Mouse (Mus musculus): Measurements from ENCODE around the gene Znhit6. TPM values are rescaled to one million over a fixed set of nuclear protein-coding genes. Genes with fewer than 3 reads are reported as not detected.

Znhit6 gene
- polyA plus RNA-seq, 1 experiment, result 26.9 TPM

DNA sequence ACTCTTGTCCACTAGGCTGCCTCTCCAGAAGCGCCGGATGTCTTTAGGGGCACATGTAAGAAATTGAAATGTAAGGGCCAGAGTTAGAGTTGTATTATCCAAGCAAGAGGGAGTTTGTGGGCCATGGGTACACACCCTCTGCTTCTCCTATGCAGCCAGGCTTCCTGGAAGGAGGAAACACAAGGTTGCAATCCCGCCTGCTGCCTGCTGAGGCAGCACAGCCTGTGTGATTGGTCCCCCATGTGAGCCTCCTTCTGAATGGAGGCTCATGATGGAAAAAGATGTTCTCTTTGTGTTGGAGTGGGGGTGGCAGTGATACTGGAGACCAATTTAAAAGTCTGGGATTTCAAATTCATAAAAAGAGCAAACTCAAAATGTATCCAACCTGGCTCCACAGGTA is 51.8 kb downstream of the Znhit6 start:
- Histone ChIP-seq H3ac (ENCODE audit: control insufficient read depth, insufficient read length, low read depth) (no peak overlapping the region), H3K79me2 (ENCODE audit: control insufficient read depth, insufficient read depth) (no peaks in the 10 kb centered on the region), H3K27me3 (ENCODE audit: control insufficient read depth, insufficient read depth, insufficient read length) (no peaks in the 10 kb centered on the region), H3K79me3 (ENCODE audit: low read depth) (no peaks in the 10 kb centered on the region), H3K4me3 (ENCODE audit: insufficient read depth, poor library complexity, severe bottlenecking) (no peak overlapping the region), H3K36me3 (ENCODE audit: control insufficient read depth, insufficient read depth) (no peaks in the 10 kb centered on the region)
- TF ChIP-seq CTCF (IDR thresholded peaks at IDR 0.05; ENCODE audit: control insufficient read depth, insufficient read depth, insufficient read length) (peak; percentile 22), MYOG (IDR thresholded peaks at IDR 0.05; ENCODE audit: control insufficient read depth, extremely low read depth, insufficient read length) (no peak)

DNA sequence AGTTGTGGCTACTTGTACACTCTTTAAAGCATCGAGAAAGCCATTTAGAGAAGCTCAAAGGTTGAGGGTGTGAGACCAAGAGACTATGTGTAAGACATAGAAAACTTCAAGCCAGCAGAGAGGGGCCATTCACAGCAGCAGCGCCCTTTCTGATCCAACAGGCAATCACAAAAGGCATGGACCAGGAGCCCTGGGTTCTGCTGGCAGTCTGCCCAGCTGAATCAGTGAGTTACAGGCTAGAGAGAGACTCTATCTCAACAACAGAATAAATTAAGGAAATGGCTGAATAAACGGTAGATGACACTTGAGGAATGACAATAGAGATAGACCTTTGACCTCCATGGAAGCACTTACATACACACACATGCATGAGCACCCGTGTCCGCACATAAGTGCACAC is 52.6 kb downstream of the Znhit6 start:
- H3K36me3 ChIP-seq (ENCODE audit: control insufficient read depth, insufficient read depth), result no peaks in the 10 kb centered on the region
- H3K79me3 ChIP-seq (ENCODE audit: low read depth), result no peaks in the 10 kb centered on the region
- H3K79me2 ChIP-seq (ENCODE audit: control insufficient read depth, insufficient read depth), result no peaks in the 10 kb centered on the region
- H3K4me3 ChIP-seq (ENCODE audit: insufficient read depth, poor library complexity, severe bottlenecking), result no peak overlapping the region
- no peak overlapping the region for H3ac ChIP-seq (ENCODE audit: control insufficient read depth, insufficient read length, low read depth)
- no peaks in the 10 kb centered on the region for H3K27me3 ChIP-seq (ENCODE audit: control insufficient read depth, insufficient read depth, insufficient read length)
- TF ChIP-seq MAX (IDR thresholded peaks at IDR 0.05) (no peak), FOSL1 (IDR thresholded peaks at IDR 0.05; ENCODE audit: insufficient read depth, low read length, poor library complexity, severe bottlenecking) (no peak), MYOG (IDR thresholded peaks at IDR 0.05; ENCODE audit: control insufficient read depth, extremely low read depth, insufficient read length) (no peak), MYOD1 (IDR thresholded peaks at IDR 0.05; ENCODE audit: control insufficient read depth, insufficient read length, low read depth) (no peak), CTCF (IDR thresholded peaks at IDR 0.05; ENCODE audit: control insufficient read depth, insufficient read depth, insufficient read length) (no peak), USF1 (IDR thresholded peaks at IDR 0.05; ENCODE audit: low read depth) (no peak), CEBPB (IDR thresholded peaks at IDR 0.05; ENCODE audit: low read depth) (no peak)

DNA sequence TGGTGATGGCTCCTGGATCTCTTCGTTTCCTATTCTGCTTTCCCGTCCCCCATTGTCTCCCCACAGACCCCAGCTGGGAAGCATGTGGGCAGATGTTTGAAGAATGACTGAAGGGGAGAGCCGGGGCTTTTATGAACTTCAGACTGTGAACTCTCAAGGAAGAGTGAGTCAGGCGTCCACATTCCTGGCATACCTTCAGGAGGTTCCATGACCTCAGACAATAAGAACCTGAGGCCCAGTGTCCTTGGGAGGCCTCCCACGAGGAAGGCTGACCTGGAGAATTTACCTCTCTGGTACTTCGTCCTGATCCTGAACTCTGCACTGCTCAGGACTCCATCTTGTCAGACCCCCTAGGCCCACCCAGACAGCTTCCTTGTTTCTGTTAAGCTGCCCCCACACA is 56.9 kb downstream of the Znhit6 start:
- Histone ChIP-seq H3K79me2 (ENCODE audit: control insufficient read depth, insufficient read depth) (no peaks in the 10 kb centered on the region), H3K79me3 (ENCODE audit: low read depth) (no peaks in the 10 kb centered on the region), H3ac (ENCODE audit: control insufficient read depth, insufficient read length, low read depth) (no peak overlapping the region), H3K27me3 (ENCODE audit: control insufficient read depth, insufficient read depth, insufficient read length) (no peaks in the 10 kb centered on the region), H3K36me3 (ENCODE audit: control insufficient read depth, insufficient read depth) (no peaks in the 10 kb centered on the region), H3K4me3 (ENCODE audit: insufficient read depth, poor library complexity, severe bottlenecking) (no peak overlapping the region)
- TF ChIP-seq CTCF (IDR thresholded peaks at IDR 0.05; ENCODE audit: control insufficient read depth, insufficient read depth, insufficient read length), result no peak
- TF ChIP-seq MAX (IDR thresholded peaks at IDR 0.05), result peak; percentile 61

- H3K36me3 ChIP-seq (ENCODE audit: control insufficient read depth, insufficient read depth), result no peaks in the 10 kb centered on the region
- H3K4me3 ChIP-seq (ENCODE audit: insufficient read depth, poor library complexity, severe bottlenecking), result no peak overlapping the region
- H3K27me3 ChIP-seq (ENCODE audit: control insufficient read depth, insufficient read depth, insufficient read length), result no peaks in the 10 kb centered on the region
- TF ChIP-seq CTCF (IDR thresholded peaks at IDR 0.05; ENCODE audit: control insufficient read depth, insufficient read depth, insufficient read length) (no peak), USF1 (IDR thresholded peaks at IDR 0.05; ENCODE audit: low read depth) (no peak), CEBPB (IDR thresholded peaks at IDR 0.05; ENCODE audit: low read depth) (no peak), MYOD1 (IDR thresholded peaks at IDR 0.05; ENCODE audit: control insufficient read depth, insufficient read length, low read depth) (no peak), FOSL1 (IDR thresholded peaks at IDR 0.05; ENCODE audit: insufficient read depth, low read length, poor library complexity, severe bottlenecking) (no peak), MAX (IDR thresholded peaks at IDR 0.05) (no peak), MYOG (IDR thresholded peaks at IDR 0.05; ENCODE audit: control insufficient read depth, extremely low read depth, insufficient read length) (no peak)
- no peaks in the 10 kb centered on the region for H3K79me2 ChIP-seq (ENCODE audit: control insufficient read depth, insufficient read depth)
- H3ac ChIP-seq (ENCODE audit: control insufficient read depth, insufficient read length, low read depth), result no peak overlapping the region
- H3K79me3 ChIP-seq (ENCODE audit: low read depth), result no peaks in the 10 kb centered on the region
These were observed 58.2 kb downstream of the Znhit6 start for GRCm38 (mm10) chr3:145634002-145634710.

DNA sequence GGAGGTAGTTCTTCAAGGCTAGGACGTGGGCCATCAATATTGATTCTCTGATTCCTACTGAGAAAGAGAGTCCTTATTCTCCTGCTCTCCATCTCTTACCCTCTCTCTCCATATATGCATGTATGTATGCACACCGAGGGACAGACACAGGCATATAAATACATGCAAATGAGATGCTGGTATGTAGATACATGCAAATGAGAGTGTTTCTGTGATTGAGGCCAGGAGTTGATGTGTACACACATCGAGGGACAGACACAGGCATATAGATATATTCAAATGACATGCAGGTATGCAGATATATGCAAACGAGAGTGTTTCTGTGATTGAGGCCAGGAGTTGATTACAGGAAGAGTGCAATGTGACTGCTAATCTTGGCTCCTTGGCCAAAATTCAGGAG is 64.2 kb downstream of the Znhit6 start:
- no peaks in the 10 kb centered on the region for H3K27me3 ChIP-seq (ENCODE audit: control insufficient read depth, insufficient read depth, insufficient read length)
- H3K79me3 ChIP-seq (ENCODE audit: low read depth), result no peaks in the 10 kb centered on the region
- H3K79me2 ChIP-seq (ENCODE audit: control insufficient read depth, insufficient read depth), result no peaks in the 10 kb centered on the region
- no peaks in the 10 kb centered on the region for H3K36me3 ChIP-seq (ENCODE audit: control insufficient read depth, insufficient read depth)
- no peak overlapping the region for H3K4me3 ChIP-seq (ENCODE audit: insufficient read depth, poor library complexity, severe bottlenecking)
- TF ChIP-seq CEBPB (IDR thresholded peaks at IDR 0.05; ENCODE audit: low read depth) (no peak), USF1 (IDR thresholded peaks at IDR 0.05; ENCODE audit: low read depth) (no peak), FOSL1 (IDR thresholded peaks at IDR 0.05; ENCODE audit: insufficient read depth, low read length, poor library complexity, severe bottlenecking) (no peak), MYOD1 (IDR thresholded peaks at IDR 0.05; ENCODE audit: control insufficient read depth, insufficient read length, low read depth) (no peak), MYOG (IDR thresholded peaks at IDR 0.05; ENCODE audit: control insufficient read depth, extremely low read depth, insufficient read length) (no peak), CTCF (IDR thresholded peaks at IDR 0.05; ENCODE audit: control insufficient read depth, insufficient read depth, insufficient read length) (no peak), MAX (IDR thresholded peaks at IDR 0.05) (no peak)
- no peak overlapping the region for H3ac ChIP-seq (ENCODE audit: control insufficient read depth, insufficient read length, low read depth)

GRCm38 (mm10) chr3:145640583-145640982 is 64.6 kb downstream of the Znhit6 start:
- H3K79me2 ChIP-seq (ENCODE audit: control insufficient read depth, insufficient read depth), result no peaks in the 10 kb centered on the region
- no peaks in the 10 kb centered on the region for H3K36me3 ChIP-seq (ENCODE audit: control insufficient read depth, insufficient read depth)
- TF ChIP-seq FOSL1 (IDR thresholded peaks at IDR 0.05; ENCODE audit: insufficient read depth, low read length, poor library complexity, severe bottlenecking), result no peak
- peak; percentile 4 for TF ChIP-seq MYOD1 (IDR thresholded peaks at IDR 0.05; ENCODE audit: control insufficient read depth, insufficient read length, low read depth)
- TF ChIP-seq MYOG (IDR thresholded peaks at IDR 0.05; ENCODE audit: control insufficient read depth, extremely low read depth, insufficient read length), result no peak
- no peak overlapping the region for H3K4me3 ChIP-seq (ENCODE audit: insufficient read depth, poor library complexity, severe bottlenecking)
- no peak overlapping the region for H3ac ChIP-seq (ENCODE audit: control insufficient read depth, insufficient read length, low read depth)
- no peaks in the 10 kb centered on the region for H3K79me3 ChIP-seq (ENCODE audit: low read depth)
- H3K27me3 ChIP-seq (ENCODE audit: control insufficient read depth, insufficient read depth, insufficient read length), result no peaks in the 10 kb centered on the region
